Mouse (Mus musculus): ENCODE measurements around the gene Tprgl.

GRCm38 (mm10) chr4:154139671-154140181 lies 20.7 kb downstream of the Tprgl start:
- TF ChIP-seq POLR2A (IDR thresholded peaks at IDR 0.05; ENCODE audit: low read depth, low read length) (no peak; the same call in 1 of the 2 replicates), CTCF (conservative IDR thresholded peaks at IDR 0.05 in 1 of 2, IDR thresholded peaks at IDR 0.05 in 1 of 2; ENCODE audit: low read depth in 2 of 2, low read length in 2 of 2) (no peak)
